Mouse (Mus musculus) forebrain, embryonic 11.5 days (tissue): ENCODE measurements around the gene Gm11983. TPM values are rescaled to one million over a fixed set of nuclear protein-coding genes. Genes with fewer than 3 reads are reported as not detected.
"Not testable (repeated sequence)": the region's sequence is repeated elsewhere in the genome, so short reads cannot be mapped to it uniquely, and the experiment has no call there.

Experiments used
- ATAC-seq: fragments of 200-750 bp; cut with Nextera tagmentation; replicated peaks from 2 replicates; pipeline ENCODE4 v1.8.0; 2017; ENCODE audit warnings: moderate TSS enrichment; ENCODE audit not compliant: low FRiP score
- DNase-seq: peaks from one replicate; pipeline ENCODE4 v3.0.0-alpha.2; 2017; ENCODE audit warnings: low spot score
- H3K27ac ChIP-seq: fragments of 300-500 bp; sonication (generic); 2 replicates; pipeline ENCODE4 v1.5.1; 2014; ENCODE audit warnings: low read depth, low read length
- H3K27me3 ChIP-seq: fragments of 300-500 bp; sonication (generic); 2 replicates; pipeline ENCODE4 v1.6.1; 2014; ENCODE audit warnings: mild to moderate bottlenecking, low read length, mixed read lengths; ENCODE audit not compliant: control insufficient read depth, insufficient read depth
- H3K36me3 ChIP-seq: fragments of 300-500 bp; sonication (generic); 2 replicates; pipeline ENCODE4 v1.6.1; 2014; ENCODE audit warnings: mild to moderate bottlenecking, low read length, moderate library complexity, mixed read lengths; ENCODE audit not compliant: control insufficient read depth, insufficient read depth
- H3K4me1 ChIP-seq: fragments of 300-500 bp; sonication (generic); replicated peaks from 2 replicates; pipeline ENCODE4 v1.6.1; 2014; ENCODE audit warnings: low read length, mixed read lengths; ENCODE audit not compliant: control insufficient read depth, insufficient read depth
- H3K4me2 ChIP-seq: fragments of 300-500 bp; sonication (generic); 2 replicates; pipeline ENCODE4 v1.6.1; 2014; ENCODE audit warnings: low read depth, mild to moderate bottlenecking, low read length, moderate library complexity, mixed read lengths; ENCODE audit not compliant: severe bottlenecking
- H3K4me3 ChIP-seq: fragments of 300-500 bp; sonication (generic); 2 replicates; pipeline ENCODE4 v1.5.1; 2014; ENCODE audit warnings: low read depth, low read length
- H3K9ac ChIP-seq: fragments of 300-500 bp; sonication (generic); 2 replicates; pipeline ENCODE4 v1.6.1; 2014; ENCODE audit warnings: low read length
- H3K9me3 ChIP-seq: fragments of 300-500 bp; sonication (generic); 2 replicates; pipeline ENCODE4 v1.6.1; 2016; ENCODE audit warnings: low read length, mixed read lengths; ENCODE audit not compliant: control insufficient read depth
- WGBS: fragments of 180-500 bp; shearing (Covaris S2); extraction: QIAGEN DNeasy Blood & Tissue Kit; methylation state at CpG from one replicate; pipeline ENCODE4 v1.1.7; 2014; 5-methylcytosine and 5-hydroxymethylcytosine counted together
- polyA plus RNA-seq: library from polyadenylated mRNA; unstranded; fragments of >200 nt; fragmentation: Nextera tagmentation; extraction: Ambion mirVana; gene quantifications from 2 replicates; pipeline ENCODE4 v1.2.1, GENCODE M21; 2014

Gm11983 gene
- polyA plus RNA-seq, 1 experiment from 2014 or later = not detected

DNA sequence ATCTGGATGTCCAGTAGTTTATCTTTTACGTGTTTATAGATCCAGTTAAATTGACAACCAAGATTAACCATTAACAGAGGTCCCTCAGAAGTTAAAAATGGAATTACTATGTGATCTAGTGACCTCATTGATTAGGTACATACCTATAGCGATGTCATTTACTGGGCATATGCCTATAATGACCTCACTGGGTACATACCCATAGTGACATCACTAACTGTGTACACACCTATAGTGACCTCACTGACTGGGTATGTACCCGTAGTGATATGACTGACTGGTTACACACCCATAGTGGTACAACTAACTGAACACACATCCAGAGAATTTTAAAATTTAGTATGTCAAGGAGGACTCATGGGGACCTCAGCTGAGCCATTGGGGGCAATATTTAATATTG, 18.5 kb upstream of the Gm11983 start:
- 87% methylated on average over 3 of the region's 3 CpGs for WGBS

GRCm38 (mm10) chr11:6853366-6853765, 15.9 kb upstream of the Gm11983 start:
- WGBS = 75% methylated on average over 4 of the region's 4 CpGs
- H3K27ac ChIP-seq, H3K4me2 ChIP-seq, ATAC-seq, DNase-seq, H3K4me3 ChIP-seq, H3K27me3 ChIP-seq, H3K9ac ChIP-seq, H3K36me3 ChIP-seq, H3K4me1 ChIP-seq, H3K9me3 ChIP-seq: not testable (repeated sequence)

More for the DNA sequence above, 18.5 kb upstream of the Gm11983 start:
- ATAC-seq = no peak
- no peak for DNase-seq
- Histone ChIP-seq H3K4me3 (no peak overlapping the region), H3K9ac (no peak overlapping the region), H3K9me3 (no peaks in the 10 kb centered on the region), H3K36me3 (no peaks in the 10 kb centered on the region), H3K4me1 (0 out of 2 replicates have a peak, but pooled peaks cover 3% of the 10 kb centered on the region), H3K27me3 (no peaks in the 10 kb centered on the region), H3K4me2 (no peak overlapping the region), H3K27ac (no peak overlapping the region)

- Histone ChIP-seq H3K27me3 (no peaks in the 10 kb centered on the region), H3K9ac (no peak overlapping the region), H3K36me3 (no peaks in the 10 kb centered on the region), H3K4me2 (no peak overlapping the region), H3K4me3 (no peak overlapping the region), H3K4me1 (no peaks in the 10 kb centered on the region), H3K9me3 (no peaks in the 10 kb centered on the region), H3K27ac (no peak overlapping the region)
- DNase-seq (no peak), ATAC-seq (no peak)
- 82% methylated on average over 2 of the region's 2 CpGs for whole genome bisulfite sequencing
These were observed 6.4 kb upstream of the Gm11983 start for GRCm38 (mm10) chr11:6843831-6844230.

DNA sequence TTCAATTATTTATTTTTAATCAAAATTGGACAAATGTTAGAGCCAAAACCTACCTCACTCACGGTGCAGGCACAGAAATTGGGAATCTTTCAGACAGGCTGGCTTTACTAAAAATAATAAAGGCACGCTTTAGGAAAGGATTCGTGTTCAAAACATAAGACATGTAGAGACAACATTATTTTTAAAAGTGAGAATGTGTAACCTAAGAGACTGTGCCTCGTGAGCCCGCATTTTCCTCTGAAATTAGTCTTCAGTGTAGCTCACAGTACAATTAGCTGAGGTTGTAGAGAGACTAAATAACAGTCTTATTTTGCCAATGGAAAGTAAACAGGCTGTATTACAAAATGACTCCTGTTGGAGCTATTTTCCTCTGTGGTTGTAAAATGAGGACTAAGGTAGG, 4.7 kb upstream of the Gm11983 start:
- Histone ChIP-seq H3K27me3 (no peaks in the 10 kb centered on the region), H3K4me2 (no peak overlapping the region), H3K27ac (no peak overlapping the region), H3K9me3 (no peaks in the 10 kb centered on the region), H3K4me1 (no peaks in the 10 kb centered on the region), H3K9ac (no peak overlapping the region), H3K4me3 (no peak overlapping the region), H3K36me3 (no peaks in the 10 kb centered on the region)
- no peak for ATAC-seq
- DNase-seq = no peak
- 96% methylated on average over 5 of the region's 5 CpGs for WGBS

DNA sequence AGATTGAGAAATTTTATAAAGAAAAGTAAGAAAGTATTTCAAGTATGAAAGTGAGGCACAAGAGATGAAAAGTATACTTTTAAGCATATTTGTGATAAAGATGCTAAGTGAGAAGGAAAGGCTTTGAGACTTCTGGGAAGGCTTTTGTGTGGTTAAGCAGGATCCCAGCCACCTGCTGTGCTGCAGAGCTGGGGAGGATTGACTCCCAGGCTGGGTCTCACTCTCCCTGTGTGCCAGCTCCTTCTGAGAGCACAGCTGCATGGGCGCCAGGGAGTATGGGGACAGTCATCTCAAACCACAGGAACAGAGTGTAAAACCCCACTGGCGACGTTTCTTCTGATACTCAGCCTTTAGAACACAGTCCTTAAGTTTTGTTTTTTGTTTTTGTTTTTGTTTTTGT, 3.3 kb upstream of the Gm11983 start:
- no peak overlapping the region for H3K4me3 ChIP-seq
- H3K4me1 ChIP-seq = no peaks in the 10 kb centered on the region
- no peaks in the 10 kb centered on the region for H3K9me3 ChIP-seq
- DNase-seq (no peak), ATAC-seq (no peak)
- no peak overlapping the region for H3K27ac ChIP-seq
- no peak overlapping the region for H3K4me2 ChIP-seq
- H3K36me3 ChIP-seq = no peaks in the 10 kb centered on the region
- H3K9ac ChIP-seq = no peak overlapping the region
- WGBS = 69% methylated on average over 3 of the region's 3 CpGs
- no peaks in the 10 kb centered on the region for H3K27me3 ChIP-seq

DNA sequence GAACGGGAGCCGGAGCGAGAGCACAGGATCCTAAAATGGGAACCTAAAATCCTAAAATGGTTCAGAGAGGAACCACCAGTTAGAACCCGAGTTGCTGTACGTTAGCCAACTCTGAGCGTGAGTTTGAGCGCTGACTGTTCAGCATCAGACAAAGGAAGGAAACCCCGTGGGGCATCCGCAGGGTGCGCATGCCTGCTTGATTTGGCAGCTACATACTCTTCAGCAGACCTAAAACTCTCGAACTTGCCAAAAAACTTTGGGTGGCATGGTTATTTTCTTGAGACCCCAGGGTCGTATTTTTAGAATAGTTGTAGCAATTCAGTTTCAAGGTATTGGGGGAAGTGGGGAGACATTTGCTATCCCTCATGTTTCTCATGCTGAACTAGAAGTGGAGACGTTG, 2.8 kb downstream of the Gm11983 start:
- Histone ChIP-seq H3K27ac (no peak overlapping the region), H3K4me2 (no peak overlapping the region), H3K9ac (no peak overlapping the region), H3K9me3 (no peaks in the 10 kb centered on the region), H3K4me1 (no peaks in the 10 kb centered on the region), H3K27me3 (no peaks in the 10 kb centered on the region), H3K36me3 (no peaks in the 10 kb centered on the region), H3K4me3 (no peak overlapping the region)
- 71% methylated on average over 13 of the region's 13 CpGs for whole genome bisulfite sequencing
- ATAC-seq = no peak
- no peak for DNase-seq

DNA sequence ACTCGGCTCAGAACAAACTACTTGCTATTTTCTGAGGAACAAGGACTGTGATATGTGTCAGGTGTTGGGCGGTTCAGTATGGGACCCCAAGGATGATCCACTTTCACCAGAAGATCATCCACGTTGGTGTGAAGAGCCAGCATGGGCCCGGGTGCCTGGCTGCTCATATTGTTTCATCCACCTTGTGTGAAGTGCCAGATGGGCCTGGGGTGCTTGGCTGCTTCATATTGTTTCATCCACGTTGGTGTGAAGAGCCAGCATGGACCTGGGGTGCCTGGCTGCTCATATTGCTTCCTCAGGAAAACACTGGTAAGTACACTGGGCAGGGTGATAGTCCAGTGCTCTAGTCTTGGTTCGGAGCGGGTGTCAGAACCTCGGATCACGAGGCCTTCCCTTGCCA, 3.7 kb downstream of the Gm11983 start:
- ATAC-seq = no peak
- 92% methylated on average over 9 of the region's 9 CpGs for WGBS
- H3K4me3 ChIP-seq = no peak overlapping the region

GRCm38 (mm10) chr11:6831931-6832330, 5.5 kb downstream of the Gm11983 start:
- Histone ChIP-seq H3K27ac (no peak overlapping the region), H3K4me2 (no peak overlapping the region), H3K9me3 (no peaks in the 10 kb centered on the region), H3K27me3 (no peaks in the 10 kb centered on the region), H3K9ac (no peak overlapping the region), H3K36me3 (no peaks in the 10 kb centered on the region), H3K4me3 (no peak overlapping the region), H3K4me1 (no peaks in the 10 kb centered on the region)
- ATAC-seq (no peak), DNase-seq (no peak)
- 76% methylated on average over 9 of the region's 9 CpGs for WGBS

More for the DNA sequence above, 3.7 kb downstream of the Gm11983 start:
- Histone ChIP-seq H3K27me3 (no peaks in the 10 kb centered on the region), H3K27ac (no peak overlapping the region), H3K9me3 (no peaks in the 10 kb centered on the region), H3K36me3 (no peaks in the 10 kb centered on the region), H3K4me2 (no peak overlapping the region), H3K9ac (no peak overlapping the region), H3K4me1 (no peaks in the 10 kb centered on the region)
- no peak for DNase-seq

DNA sequence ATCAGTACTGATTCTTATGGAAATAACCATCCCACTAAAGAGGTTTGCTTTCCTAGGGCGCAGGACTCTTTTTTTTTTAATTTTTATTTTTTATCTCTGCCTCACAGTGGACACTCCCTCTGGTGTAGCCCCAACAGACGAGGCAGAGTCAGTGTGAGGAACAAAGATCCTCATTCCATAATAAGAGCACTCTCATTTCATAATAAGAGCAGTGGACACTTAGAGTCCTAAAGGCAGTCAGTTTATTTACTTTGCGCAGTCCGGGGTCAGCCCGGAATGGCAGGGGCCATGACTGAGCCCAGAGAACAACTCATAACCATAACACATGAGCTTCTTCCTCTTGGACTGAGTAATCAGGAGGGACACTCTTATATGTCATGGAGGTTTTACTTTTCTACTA, 9.3 kb downstream of the Gm11983 start:
- Histone ChIP-seq H3K36me3 (no peaks in the 10 kb centered on the region), H3K4me3 (no peak overlapping the region), H3K9ac (no peak overlapping the region), H3K4me2 (no peak overlapping the region), H3K4me1 (no peaks in the 10 kb centered on the region), H3K27ac (no peak overlapping the region), H3K9me3 (no peaks in the 10 kb centered on the region), H3K27me3 (no peaks in the 10 kb centered on the region)
- WGBS = 66% methylated on average over 5 of the region's 5 CpGs
- ATAC-seq (no peak), DNase-seq (no peak)
